Mouse (Mus musculus) stomach, postnatal 0 days (tissue): Measurements from ENCODE around the gene Prkcsh. TPM values are rescaled to one million over a fixed set of nuclear protein-coding genes. Genes with fewer than 3 reads are reported as not detected.

Experiments
- ATAC-seq: fragments of 200-750 bp; cut with Nextera tagmentation; 2 replicates; pipeline ENCODE4 v1.8.0; 2017; ENCODE audit not compliant: low FRiP score, low TSS enrichment
- DNase-seq: peaks from one replicate; pipeline ENCODE4 v3.0.0-alpha.2; 2016; ENCODE audit warnings: low spot score
- H3K27ac ChIP-seq: fragments of 300-500 bp; sonication (generic); replicated peaks from 2 replicates; pipeline ENCODE4 v1.5.1; 2014; ENCODE audit warnings: mild to moderate bottlenecking, control low read depth
- H3K27me3 ChIP-seq: fragments of 300-500 bp; sonication (generic); 2 replicates; pipeline ENCODE4 v1.6.1; 2014; ENCODE audit warnings: low read length; ENCODE audit not compliant: control insufficient read depth, insufficient read depth
- H3K36me3 ChIP-seq: fragments of 300-500 bp; sonication (generic); 2 replicates; pipeline ENCODE4 v1.6.1; 2014; ENCODE audit warnings: low read length, mixed read lengths; ENCODE audit not compliant: control insufficient read depth, insufficient read depth
- H3K4me1 ChIP-seq: fragments of 300-500 bp; sonication (generic); replicated peaks from 2 replicates; pipeline ENCODE4 v1.6.1; 2014; ENCODE audit warnings: antibody characterized with exemption; ENCODE audit not compliant: control insufficient read depth, insufficient read depth
- H3K4me2 ChIP-seq: fragments of 300-500 bp; sonication (generic); replicated peaks from 2 replicates; pipeline ENCODE4 v1.6.1; 2014; ENCODE audit warnings: low read depth, mild to moderate bottlenecking, control low read depth, moderate library complexity
- H3K4me3 ChIP-seq: fragments of 300-500 bp; sonication (generic); 2 replicates; pipeline ENCODE4 v1.5.1; 2014; ENCODE audit warnings: low read depth, low read length, control low read depth
- H3K9ac ChIP-seq: fragments of 300-500 bp; sonication (generic); 2 replicates; pipeline ENCODE4 v1.6.1; 2014; ENCODE audit warnings: mild to moderate bottlenecking, low read length, control low read depth, mixed read lengths
- H3K9me3 ChIP-seq: fragments of 300-500 bp; sonication (generic); 2 replicates; pipeline ENCODE4 v1.6.1; 2016; ENCODE audit warnings: low read length; ENCODE audit not compliant: control insufficient read depth
- CTCF ChIP-seq: IDR thresholded peaks from 2 replicates; pipeline ENCODE4 v1.5.1; 2016; ENCODE audit warnings: antibody characterized with exemption, low read depth, mild to moderate bottlenecking, moderate library complexity
- EP300 ChIP-seq: optimal IDR thresholded peaks from 2 replicates; pipeline ENCODE3; 2016; ENCODE audit warnings: antibody characterized with exemption
- WGBS: fragments of 180-500 bp; shearing (Covaris S2); extraction: QIAGEN DNeasy Blood & Tissue Kit; methylation state at CpG from one replicate; pipeline ENCODE4 v1.1.7; 2014; 5-methylcytosine and 5-hydroxymethylcytosine counted together
- polyA plus RNA-seq: library from polyadenylated mRNA; unstranded; fragments of >200 nt; fragmentation: Nextera tagmentation; extraction: Ambion mirVana; gene quantifications from 2 replicates; pipeline ENCODE4 v1.2.1, GENCODE M21; 2015

Prkcsh gene
- polyA plus RNA-seq, 1 experiment from 2014 or later: 48.4 TPM

GRCm38 (mm10) chr9:22024592-22024991 is 22.0 kb downstream of the Prkcsh start:
- WGBS: 45% methylated on average over 8 of the region's 8 CpGs
- DNase-seq: no peak
- no peak overlapping the region for H3K9ac ChIP-seq
- no peaks in the 10 kb centered on the region for H3K36me3 ChIP-seq
- TF ChIP-seq CTCF (no peak), EP300 (no peak)
- H3K9me3 ChIP-seq: no peaks in the 10 kb centered on the region
- no peak for ATAC-seq
- no peaks in the 10 kb centered on the region for H3K4me1 ChIP-seq
- H3K27ac ChIP-seq: no peak overlapping the region
- no peak overlapping the region for H3K4me2 ChIP-seq
- H3K27me3 ChIP-seq: no peaks in the 10 kb centered on the region
- no peak overlapping the region for H3K4me3 ChIP-seq

- no peak for DNase-seq
- no peaks in the 10 kb centered on the region for H3K27me3 ChIP-seq
- H3K4me2 ChIP-seq: no peak overlapping the region
- WGBS: 26% methylated on average over 7 of the region's 7 CpGs
- H3K4me3 ChIP-seq: no peak overlapping the region
- no peak overlapping the region for H3K27ac ChIP-seq
- no peaks in the 10 kb centered on the region for H3K36me3 ChIP-seq
- no peak for ATAC-seq
- no peaks in the 10 kb centered on the region for H3K9me3 ChIP-seq
- no peaks in the 10 kb centered on the region for H3K4me1 ChIP-seq
- no peak overlapping the region for H3K9ac ChIP-seq
- TF ChIP-seq EP300: no peak
Measured at GRCm38 (mm10) chr9:22028467-22028866, 25.9 kb downstream of the Prkcsh start.

GRCm38 (mm10) chr9:22030386-22030785 is 27.8 kb downstream of the Prkcsh start:
- WGBS: 90% methylated on average over 9 of the region's 9 CpGs
- H3K27ac ChIP-seq: no peak overlapping the region
- H3K27me3 ChIP-seq: no peaks in the 10 kb centered on the region
- H3K4me3 ChIP-seq: no peak overlapping the region
- TF ChIP-seq EP300 (no peak), CTCF (no peak)
- no peaks in the 10 kb centered on the region for H3K9me3 ChIP-seq
- no peak for DNase-seq
- no peak for ATAC-seq
- H3K4me2 ChIP-seq: no peak overlapping the region
- H3K4me1 ChIP-seq: no peaks in the 10 kb centered on the region
- no peaks in the 10 kb centered on the region for H3K36me3 ChIP-seq
- H3K9ac ChIP-seq: no peak overlapping the region

GRCm38 (mm10) chr9:22035300-22036044 is 32.9 kb downstream of the Prkcsh start:
- Histone ChIP-seq H3K9me3 (no peaks in the 10 kb centered on the region), H3K4me1 (no peaks in the 10 kb centered on the region), H3K27me3 (no peaks in the 10 kb centered on the region), H3K4me2 (no peak overlapping the region), H3K4me3 (no peak overlapping the region), H3K36me3 (no peaks in the 10 kb centered on the region), H3K9ac (no peak overlapping the region), H3K27ac (no peak overlapping the region)
- TF ChIP-seq CTCF: no peak
- no peak for TF ChIP-seq EP300
- WGBS: 47% methylated on average over 6 of the region's 6 CpGs
- DNase-seq: no peak
- ATAC-seq: no peak

- Histone ChIP-seq H3K9me3 (no peaks in the 10 kb centered on the region), H3K4me3 (no peak overlapping the region), H3K27ac (no peak overlapping the region), H3K4me1 (no peaks in the 10 kb centered on the region), H3K36me3 (no peaks in the 10 kb centered on the region), H3K27me3 (no peaks in the 10 kb centered on the region), H3K9ac (no peak overlapping the region), H3K4me2 (no peak overlapping the region)
- WGBS: 68% methylated on average over 10 of the region's 10 CpGs
- ATAC-seq (no peak), DNase-seq (no peak)
- TF ChIP-seq CTCF: no peak
- TF ChIP-seq EP300: no peak
Measured at GRCm38 (mm10) chr9:22037826-22038225, 35.2 kb downstream of the Prkcsh start.

GRCm38 (mm10) chr9:22041832-22042231 is 39.2 kb downstream of the Prkcsh start:
- 66% methylated on average over 2 of the region's 2 CpGs for WGBS
- TF ChIP-seq EP300 (no peak), CTCF (no peak)
- H3K4me1 ChIP-seq: no peaks in the 10 kb centered on the region
- H3K4me2 ChIP-seq: no peak overlapping the region
- DNase-seq (no peak), ATAC-seq (no peak)
- no peak overlapping the region for H3K4me3 ChIP-seq
- no peak overlapping the region for H3K9ac ChIP-seq
- H3K9me3 ChIP-seq: no peaks in the 10 kb centered on the region
- H3K27me3 ChIP-seq: no peaks in the 10 kb centered on the region
- no peaks in the 10 kb centered on the region for H3K36me3 ChIP-seq
- no peak overlapping the region for H3K27ac ChIP-seq
